Mouse (Mus musculus): ENCODE results near the gene Cox16. TPM values are rescaled to one million over a fixed set of nuclear protein-coding genes. Genes with fewer than 3 reads are reported as not detected.

Gene Cox16
- total and polyA plus RNA-seq, 2 experiments from 2014 or later, result 55.1 to 139 TPM

DNA sequence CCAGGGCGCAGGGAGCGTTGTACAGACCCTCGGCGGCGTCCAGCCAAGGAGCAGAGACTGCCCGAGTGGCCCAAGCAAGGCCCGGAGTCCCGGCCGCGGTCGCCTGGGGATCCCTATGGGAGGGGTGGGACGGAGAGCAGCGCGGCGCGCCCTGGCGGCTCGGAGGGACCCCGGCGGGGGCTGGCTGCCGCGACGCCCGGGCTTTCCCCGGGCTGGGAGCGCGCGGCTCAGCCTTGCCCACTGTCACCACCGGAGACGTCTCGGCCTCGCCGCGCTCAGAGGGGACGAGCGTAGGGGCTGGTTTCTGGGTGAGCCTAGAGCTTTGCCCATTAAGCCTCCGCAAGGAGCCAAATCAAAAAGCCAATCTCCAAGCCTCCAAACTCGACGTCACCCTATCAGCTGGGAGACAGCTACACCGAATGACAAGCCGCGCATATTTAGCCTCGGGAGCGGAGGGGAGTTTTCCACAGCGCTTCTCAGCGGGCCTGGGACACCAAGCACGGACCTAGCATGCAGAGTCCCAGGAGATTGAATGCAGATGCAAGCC, 152.0 kb downstream of the Cox16 start, which contains the start of gene Slc8a3:
Gene Slc8a3 (minus strand): TSS at position 306 of the 547 bp plus-strand sequence.
- Histone ChIP-seq H3K27ac (ENCODE audit: low read depth, low read length) (peak within 1 kb of the TSS; percentile 94), H3K9me3 (ENCODE audit: low read length) (no peaks in the 10 kb centered on the region), H3K4me2 (ENCODE audit: low read depth, low read length, poor library complexity, severe bottlenecking) (peak within 1 kb of the TSS; percentile 95), H3K36me3 (ENCODE audit: insufficient read depth, low read length) (no peaks in the 10 kb centered on the region), H3K27me3 (ENCODE audit: insufficient read depth, low read length) (no peaks in the 10 kb centered on the region), H3K9ac (replicated peaks; ENCODE audit: low read length, poor library complexity, severe bottlenecking) (peak within 1 kb of the TSS; percentile 78), H3K4me1 (ENCODE audit: insufficient read depth, low read length) (0 out of 2 replicates have a peak, but pooled peaks cover 3% of the 10 kb centered on the region), H3K4me3 (ENCODE audit: low read depth, low read length) (peak within 1 kb of the TSS; percentile 84)
- TF ChIP-seq CTCF (IDR thresholded peaks at IDR 0.05), result no peak
- under 1% methylated on average over 43 of the region's 47 CpGs for WGBS
- ATAC-seq (ENCODE audit: low FRiP score) (peak; percentile 65), DNase-seq (ENCODE audit: low spot score) (peak; percentile 84)

DNA sequence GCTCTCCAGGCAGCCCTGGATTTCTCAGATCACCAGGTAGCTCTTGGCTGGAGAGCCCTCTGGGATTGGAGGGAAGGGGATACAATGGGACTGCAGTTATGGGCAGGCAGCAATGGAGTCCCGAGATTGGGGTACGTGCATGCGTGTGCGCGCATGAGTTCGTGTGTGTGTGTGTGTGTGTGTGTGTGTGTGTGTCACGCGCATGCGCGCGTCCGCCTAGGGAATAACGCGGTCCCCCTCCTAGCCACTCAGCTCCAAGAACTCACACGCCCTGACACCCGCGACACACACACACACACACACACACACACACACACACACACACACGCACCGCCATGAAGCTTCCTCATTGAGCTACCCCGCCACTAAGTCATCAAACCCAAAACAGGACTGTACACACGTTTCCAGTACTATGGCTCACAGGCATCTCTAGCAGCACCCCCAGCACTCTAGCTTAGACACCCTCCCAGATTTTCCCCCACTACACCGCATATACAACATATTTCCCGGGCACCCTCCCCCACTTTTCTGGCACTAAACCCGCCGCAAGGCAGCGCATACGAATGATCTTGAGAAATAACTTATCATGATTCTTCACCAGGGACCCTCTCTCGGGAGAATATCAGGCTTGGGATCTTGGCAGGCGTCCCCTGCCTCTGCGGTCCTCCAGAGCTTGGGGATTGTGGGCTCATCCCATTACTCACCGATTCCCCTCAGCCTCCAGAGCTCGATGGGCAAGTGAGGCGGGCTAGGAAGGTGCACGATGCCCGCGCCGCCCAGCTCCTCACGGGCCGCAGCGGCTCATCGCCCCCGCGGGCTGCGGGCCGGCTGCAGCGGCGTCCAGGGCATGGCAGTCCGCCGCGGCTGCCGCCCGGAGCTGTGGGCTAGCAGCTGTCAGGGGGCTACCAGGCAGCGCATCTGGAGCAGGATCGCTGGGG, 152.7 kb downstream of the Cox16 start:
- Histone ChIP-seq H3K27me3 (ENCODE audit: insufficient read depth, low read length) (no peaks in the 10 kb centered on the region), H3K27ac (ENCODE audit: low read depth, low read length) (peak overlapping the region; percentile 94), H3K36me3 (ENCODE audit: insufficient read depth, low read length) (no peaks in the 10 kb centered on the region), H3K9me3 (ENCODE audit: low read length) (no peaks in the 10 kb centered on the region), H3K9ac (replicated peaks; ENCODE audit: low read length, poor library complexity, severe bottlenecking) (peak overlapping the region; percentile 78), H3K4me2 (ENCODE audit: low read depth, low read length, poor library complexity, severe bottlenecking) (peak overlapping the region; percentile 95), H3K4me3 (ENCODE audit: low read depth, low read length) (peak overlapping the region; percentile 84), H3K4me1 (ENCODE audit: insufficient read depth, low read length) (0 out of 2 replicates have a peak, but pooled peaks cover 3% of the 10 kb centered on the region)
- 1% methylated on average over 54 of the region's 54 CpGs for WGBS
- ATAC-seq (ENCODE audit: low FRiP score) (peak; percentile 86), DNase-seq (ENCODE audit: low spot score) (peak; percentile 85)
- no peak for TF ChIP-seq CTCF (IDR thresholded peaks at IDR 0.05)

DNA sequence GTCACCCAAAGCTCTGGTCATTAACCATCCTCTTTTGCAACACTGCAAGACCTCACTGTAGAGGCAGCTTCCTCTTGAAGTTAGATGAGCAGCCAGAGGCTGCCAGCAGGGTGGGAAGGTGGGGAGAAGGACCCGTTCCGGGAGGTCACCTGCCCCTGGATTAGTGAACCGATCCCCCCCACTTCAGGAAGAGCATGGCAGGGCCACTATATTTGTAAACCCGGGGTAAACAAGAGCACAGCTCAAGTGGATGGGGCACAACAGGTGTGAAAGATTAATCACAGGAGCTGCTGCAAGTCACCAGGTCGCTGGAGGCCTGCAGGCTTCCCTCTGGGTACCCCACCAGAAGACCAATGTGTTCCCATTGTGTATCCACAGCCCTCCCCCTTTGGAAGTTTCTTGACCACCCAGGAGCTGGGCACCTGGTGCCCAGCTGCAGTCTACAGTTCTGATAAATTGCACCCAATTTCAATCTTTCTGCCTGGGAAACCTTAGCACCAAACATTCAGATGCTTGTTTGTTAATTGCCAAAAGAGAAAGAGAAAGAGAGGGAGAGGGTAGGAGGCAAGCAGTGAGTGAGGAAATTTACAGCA, 153.8 kb downstream of the Cox16 start:
- Histone ChIP-seq H3K9ac (replicated peaks; ENCODE audit: low read length, poor library complexity, severe bottlenecking) (0 out of 2 replicates have a peak overlapping the region, but pooled peaks have one; percentile 29), H3K36me3 (ENCODE audit: insufficient read depth, low read length) (no peaks in the 10 kb centered on the region), H3K9me3 (ENCODE audit: low read length) (no peaks in the 10 kb centered on the region), H3K27ac (ENCODE audit: low read depth, low read length) (peak overlapping the region; percentile 94), H3K27me3 (ENCODE audit: insufficient read depth, low read length) (no peaks in the 10 kb centered on the region), H3K4me1 (ENCODE audit: insufficient read depth, low read length) (0 out of 2 replicates have a peak, but pooled peaks cover 3% of the 10 kb centered on the region), H3K4me3 (ENCODE audit: low read depth, low read length) (peak overlapping the region; percentile 84), H3K4me2 (ENCODE audit: low read depth, low read length, poor library complexity, severe bottlenecking) (peak overlapping the region; percentile 95)
- ATAC-seq (ENCODE audit: low FRiP score) (no peak), DNase-seq (ENCODE audit: low spot score) (no peak)
- no peak for TF ChIP-seq CTCF (IDR thresholded peaks at IDR 0.05)
- 50% methylated on average over 5 of the region's 5 CpGs for WGBS

DNA sequence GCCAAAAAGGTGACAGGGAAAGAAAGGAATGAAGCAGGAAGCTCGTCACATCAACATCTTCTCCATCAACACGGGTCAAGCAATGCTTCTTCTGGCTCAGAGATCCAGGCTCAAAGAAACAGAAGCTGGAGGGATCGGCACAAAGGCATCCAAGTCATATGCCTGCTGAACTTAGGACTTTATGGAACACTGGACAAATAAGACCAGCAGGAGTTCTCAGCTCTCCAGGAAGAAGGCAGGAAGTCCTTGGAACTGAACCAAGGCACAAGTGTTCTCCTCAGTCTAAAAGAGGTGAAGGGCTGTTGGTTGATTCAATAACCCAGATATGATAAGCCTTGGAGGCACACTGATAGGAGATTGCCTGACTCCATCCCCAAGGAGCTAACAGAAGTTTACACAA, 159.9 kb downstream of the Cox16 start:
- 76% methylated on average over 3 of the region's 3 CpGs for WGBS
- no peak overlapping the region for H3K4me3 ChIP-seq (ENCODE audit: low read depth, low read length)
- no peak for TF ChIP-seq CTCF (IDR thresholded peaks at IDR 0.05)
- H3K4me1 ChIP-seq (ENCODE audit: insufficient read depth, low read length), result no peaks in the 10 kb centered on the region
- H3K9me3 ChIP-seq (ENCODE audit: low read length), result no peaks in the 10 kb centered on the region
- DNase-seq (ENCODE audit: low spot score) (no peak), ATAC-seq (ENCODE audit: low FRiP score) (no peak)
- no peak overlapping the region for H3K4me2 ChIP-seq (ENCODE audit: low read depth, low read length, poor library complexity, severe bottlenecking)
- no peak overlapping the region for H3K27ac ChIP-seq (ENCODE audit: low read depth, low read length)
- H3K27me3 ChIP-seq (ENCODE audit: insufficient read depth, low read length), result no peaks in the 10 kb centered on the region
- H3K36me3 ChIP-seq (ENCODE audit: insufficient read depth, low read length), result no peaks in the 10 kb centered on the region
- H3K9ac ChIP-seq (replicated peaks; ENCODE audit: low read length, poor library complexity, severe bottlenecking), result no peak overlapping the region

GRCm38 (mm10) chr12:81324116-81324515, 160.8 kb downstream of the Cox16 start:
- H3K4me3 ChIP-seq (ENCODE audit: low read depth, low read length), result no peak overlapping the region
- H3K9me3 ChIP-seq (ENCODE audit: low read length), result no peaks in the 10 kb centered on the region
- H3K4me2 ChIP-seq (ENCODE audit: low read depth, low read length, poor library complexity, severe bottlenecking), result no peak overlapping the region
- H3K4me1 ChIP-seq (ENCODE audit: insufficient read depth, low read length), result no peaks in the 10 kb centered on the region
- no peaks in the 10 kb centered on the region for H3K36me3 ChIP-seq (ENCODE audit: insufficient read depth, low read length)
- H3K9ac ChIP-seq (replicated peaks; ENCODE audit: low read length, poor library complexity, severe bottlenecking), result no peak overlapping the region
- no peak for ATAC-seq (ENCODE audit: low FRiP score)
- DNase-seq (ENCODE audit: low spot score), result no peak
- no peak overlapping the region for H3K27ac ChIP-seq (ENCODE audit: low read depth, low read length)
- no peak for TF ChIP-seq CTCF (IDR thresholded peaks at IDR 0.05)
- H3K27me3 ChIP-seq (ENCODE audit: insufficient read depth, low read length), result no peaks in the 10 kb centered on the region
- WGBS, result 91% methylated on average over 3 of the region's 3 CpGs
